Comparison of ENCODE assay signal across 31 mouse cellular contexts in the genomic region with DNA sequence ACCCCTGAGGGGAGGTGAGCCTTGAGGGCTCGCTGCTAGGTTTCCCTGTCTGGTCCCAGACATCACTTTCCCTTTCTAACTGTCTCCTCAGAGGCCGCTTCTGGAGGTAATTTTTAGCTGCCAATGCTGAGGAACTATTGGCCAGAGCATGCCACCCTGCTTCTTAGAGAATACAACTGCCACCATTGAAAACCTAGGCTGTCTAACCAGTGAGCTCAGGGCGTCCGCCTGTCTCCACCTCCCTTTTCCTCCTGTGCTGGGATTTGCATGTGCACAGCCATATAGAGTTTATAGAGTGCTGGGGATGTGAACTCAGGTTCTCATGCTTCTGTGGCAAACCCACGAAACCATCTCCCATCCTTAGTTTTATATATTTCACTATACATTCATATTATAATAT. TPM values are rescaled to one million over a fixed set of nuclear protein-coding genes. Genes with fewer than 3 reads are reported as not detected.
A peak's percentile ranks its signal among the peaks of the same experiment; 100 is the strongest.
DNase-seq lines count a peak whose midpoint lies in the region; ATAC-seq and TF ChIP-seq lines count a peak whose summit lies in the region.
"Had no signal": no experiment of that assay in that cellular context is flagged by ENCODE, and none has a peak within 500 bp of the region (broad histone marks: within the 10 kb centered on the region; RNA-seq: fewer than 3 reads in every experiment).

No protein-coding gene starts in this region.

- H3K4me1 ChIP-seq in thymus, adult 2 months (replicated peaks; ENCODE audit: control insufficient read depth, insufficient read depth, low read length), result peaks cover 40% of the 10 kb centered on the region
- H3K4me1 ChIP-seq in midbrain, embryonic 11.5 days (ENCODE audit: control insufficient read depth, insufficient read depth, low read length), result no peaks in the 10 kb centered on the region
- no peaks in the 10 kb centered on the region for H3K4me1 ChIP-seq in forebrain, embryonic 16.5 days (replicated peaks; ENCODE audit: control insufficient read depth, insufficient read depth, low read length)
- H3K4me1 ChIP-seq: embryonic facial prominence, embryonic 12.5 days; embryonic facial prominence, embryonic 15.5 days; heart, embryonic 10.5 days had no signal

- H3K27ac ChIP-seq in thymus, adult 2 months (ENCODE audit: control insufficient read depth, insufficient read depth, low read length), result peak overlapping the region; percentile 88
- H3K27ac ChIP-seq in midbrain, embryonic 11.5 days (ENCODE audit: low read depth, low read length), result no peak overlapping the region
- no peak overlapping the region for H3K27ac ChIP-seq in forebrain, embryonic 16.5 days (ENCODE audit: low read length)
- H3K27ac ChIP-seq: embryonic facial prominence, embryonic 12.5 days; embryonic facial prominence, embryonic 15.5 days; heart, adult 2 months; heart, embryonic 10.5 days; heart, embryonic 13.5 days; hindbrain, embryonic 14.5 days; hindbrain, postnatal 0 days had no signal

- DNase-seq in adrenal gland, adult 2 months, result peak; percentile 4
- DNase-seq in adrenal gland, adult 8-10 months, result no peak
- DNase-seq in thymus, adult 2 months, result no peak
- no peak for DNase-seq in thymus, postnatal 10 days (ENCODE audit: low spot score in 2 of 2)
- no peak for DNase-seq in midbrain, embryonic 11.5 days (ENCODE audit: low spot score, missing footprints)
- DNase-seq: cerebellum, adult 2 months; cerebellum, adult 9-11 months; cerebellum, postnatal 25 days; gastrocnemius, postnatal 36 days; heart, adult 2 months; heart, postnatal 14 days; heart, postnatal 4 days had no signal

- H3K4me2 ChIP-seq in midbrain, embryonic 11.5 days, result no peak overlapping the region
- no peak overlapping the region for H3K4me2 ChIP-seq in forebrain, embryonic 16.5 days (ENCODE audit: low read length)
- H3K4me2 ChIP-seq: embryonic facial prominence, embryonic 12.5 days; embryonic facial prominence, embryonic 15.5 days; heart, embryonic 13.5 days; hindbrain, embryonic 14.5 days had no signal

- no peaks in the 10 kb centered on the region for H3K36me3 ChIP-seq in thymus, adult 2 months (ENCODE audit: control insufficient read depth, insufficient read depth, low read length)
- no peaks in the 10 kb centered on the region for H3K36me3 ChIP-seq in midbrain, embryonic 11.5 days (ENCODE audit: control insufficient read depth, insufficient read depth, low read length)
- no peaks in the 10 kb centered on the region for H3K36me3 ChIP-seq in forebrain, embryonic 16.5 days (ENCODE audit: control insufficient read depth, insufficient read depth)
- H3K36me3 ChIP-seq: embryonic facial prominence, embryonic 12.5 days; embryonic facial prominence, embryonic 15.5 days; G1E; heart, embryonic 10.5 days; heart, embryonic 13.5 days had no signal

- 42% methylated on average over 5 of the region's 5 CpGs for WGBS in thymus, adult 2 months
- 74% methylated on average over 5 of the region's 5 CpGs for WGBS in midbrain, embryonic 11.5 days
- 69% methylated on average over 5 of the region's 5 CpGs for WGBS in forebrain, embryonic 16.5 days

- H3K4me3 ChIP-seq in thymus, adult 2 months (ENCODE audit: control insufficient read depth, insufficient read depth, low read length), result no peak overlapping the region
- no peak overlapping the region for H3K4me3 ChIP-seq in midbrain, embryonic 11.5 days (ENCODE audit: low read depth, low read length)
- H3K4me3 ChIP-seq in forebrain, embryonic 16.5 days (replicated peaks; ENCODE audit: low read length), result no peak overlapping the region
- H3K4me3 ChIP-seq: embryonic facial prominence, embryonic 12.5 days; embryonic facial prominence, embryonic 15.5 days; heart, adult 2 months; heart, embryonic 10.5 days; heart, embryonic 13.5 days had no signal

- no peaks in the 10 kb centered on the region for H3K9me3 ChIP-seq in midbrain, embryonic 11.5 days (ENCODE audit: control insufficient read depth, low read length)
- no peaks in the 10 kb centered on the region for H3K9me3 ChIP-seq in forebrain, embryonic 16.5 days (ENCODE audit: control insufficient read depth, low read length)
- H3K9me3 ChIP-seq: embryonic facial prominence, embryonic 12.5 days; embryonic facial prominence, embryonic 15.5 days; G1E; heart, embryonic 10.5 days; heart, embryonic 13.5 days had no signal

- H3K27me3 ChIP-seq in thymus, adult 2 months (ENCODE audit: control insufficient read depth, insufficient read depth, low read length), result no peaks in the 10 kb centered on the region
- H3K27me3 ChIP-seq in midbrain, embryonic 11.5 days (ENCODE audit: control insufficient read depth, insufficient read depth, low read length), result no peaks in the 10 kb centered on the region
- H3K27me3 ChIP-seq in forebrain, embryonic 16.5 days (replicated peaks; ENCODE audit: control insufficient read depth, insufficient read depth, low read length), result no peaks in the 10 kb centered on the region
- H3K27me3 ChIP-seq: embryonic facial prominence, embryonic 12.5 days; embryonic facial prominence, embryonic 15.5 days; heart, embryonic 13.5 days had no signal

- no peak for TF ChIP-seq POLR2A in thymus, adult 2 months (IDR thresholded peaks at IDR 0.05; ENCODE audit: control insufficient read depth, extremely low read depth, insufficient read depth, low read length, poor library complexity)

- no peak for TF ChIP-seq CTCF in thymus, adult 2 months (IDR thresholded peaks at IDR 0.05; ENCODE audit: borderline replicate concordance, control insufficient read depth, extremely low read depth, insufficient read depth, low read length, poor library complexity)

- 0 out of 2 replicates have a peak, but pooled peaks have one; percentile 14 for ATAC-seq in neutrophil, adult 5-6 weeks (ENCODE audit: extremely low read depth, insufficient number of reproducible peaks, low FRiP score, poor library complexity, severe bottlenecking)
- ATAC-seq in midbrain, embryonic 11.5 days (ENCODE audit: low FRiP score), result no peak
- no peak for ATAC-seq in forebrain, embryonic 16.5 days
- ATAC-seq: forebrain, embryonic 14.5 days; hindbrain, postnatal 0 days; Patski had no signal

- no peak overlapping the region for H3K9ac ChIP-seq in midbrain, embryonic 11.5 days (ENCODE audit: low read length)
- H3K9ac ChIP-seq in forebrain, embryonic 16.5 days (replicated peaks; ENCODE audit: low read depth, low read length), result no peak overlapping the region
- H3K9ac ChIP-seq: embryonic facial prominence, embryonic 12.5 days; embryonic facial prominence, embryonic 15.5 days; heart, embryonic 13.5 days; hindbrain, embryonic 14.5 days had no signal

RNA-seq across cellular contexts. Expression of a gene that starts 11.2 kb away (rescaled TPM):
- total RNA-seq in adrenal gland, adult 2 months (2021), result under 1 TPM; 0.29 to 0.41 TPM
- 0.07 TPM in 1 of 2 replicates, not detected in the other for polyA plus RNA-seq in adrenal gland, adult 2 months (2012; rRNA removed)
- under 1 TPM; 0.12 to 0.46 (median 0.19) TPM for total RNA-seq in adrenal gland, adult 8-10 months (2022)
- polyA plus RNA-seq in thymus, adult 2 months (2012; rRNA removed), result 19.5 and 19.7 TPM in 2 replicates
- 2.3 and 3.0 TPM in 2 replicates for total RNA-seq in neutrophil, adult 5-6 weeks (2017)
- not detected in 2 replicates for polyA plus RNA-seq in midbrain, embryonic 11.5 days (2014; fragmentation: Nextera tagmentation; extraction: Ambion mirVana)
- polyA plus RNA-seq in forebrain, embryonic 16.5 days (2015; fragmentation: Nextera tagmentation; extraction: Ambion mirVana), result not detected in 2 replicates
- total RNA-seq: common myeloid progenitor, adult 5-6 weeks; granulocyte monocyte progenitor cell, adult 5-6 weeks; heart, postnatal 4 days; hindbrain, postnatal 0 days had no signal
- polyA plus RNA-seq: embryonic facial prominence, embryonic 12.5 days; embryonic facial prominence, embryonic 15.5 days; forebrain, embryonic 11.5 days; forebrain, embryonic 14.5 days; G1E; heart, embryonic 10.5 days; hindbrain, embryonic 11.5 days; hindbrain, embryonic 14.5 days; Patski had no signal

RNA-seq across cellular contexts. Expression of a gene that starts 27.7 kb away (rescaled TPM):
- total RNA-seq in adrenal gland, adult 2 months (2021), result not detected
- polyA plus RNA-seq in adrenal gland, adult 2 months (2012; rRNA removed), result not detected in 2 replicates
- not detected for total RNA-seq in adrenal gland, adult 8-10 months (2022)
- polyA plus RNA-seq in thymus, adult 2 months (2012; rRNA removed), result not detected in 2 replicates
- not detected in 2 replicates for total RNA-seq in neutrophil, adult 5-6 weeks (2017)
- polyA plus RNA-seq in midbrain, embryonic 11.5 days (2014; fragmentation: Nextera tagmentation; extraction: Ambion mirVana), result not detected in 2 replicates
- polyA plus RNA-seq in forebrain, embryonic 16.5 days (2015; fragmentation: Nextera tagmentation; extraction: Ambion mirVana), result not detected in 2 replicates
- total RNA-seq: adrenal gland, adult 18-20 months; adrenal gland, postnatal 25 days; common myeloid progenitor, adult 5-6 weeks; G1E; gastrocnemius, adult 8-10 months; gastrocnemius, postnatal 36 days; granulocyte monocyte progenitor cell, adult 5-6 weeks; heart, adult 2 months; heart, postnatal 14 days; heart, postnatal 4 days; hindbrain, postnatal 0 days had no signal
- polyA plus RNA-seq: cerebellum, adult 2 months; embryonic facial prominence, embryonic 12.5 days; embryonic facial prominence, embryonic 15.5 days; forebrain, embryonic 11.5 days; forebrain, embryonic 14.5 days; G1E; heart, adult 2 months; heart, embryonic 10.5 days; heart, embryonic 13.5 days; heart, embryonic 16.5 days; hindbrain, embryonic 11.5 days; hindbrain, embryonic 14.5 days; hindbrain, postnatal 0 days; Patski had no signal

RNA-seq across cellular contexts. Expression of a gene that starts 49.8 kb away (rescaled TPM):
- total RNA-seq in adrenal gland, adult 2 months (2021), result 100 to 1,000 TPM in 1 of 2 experiments, 10 to 100 TPM in 1; 98.1 to 104 TPM
- polyA plus RNA-seq in adrenal gland, adult 2 months (2012; rRNA removed), result 12.8 and 21.1 TPM in 2 replicates
- 100 to 1,000 TPM in 1 of 4 experiments, 10 to 100 TPM in 3; 82.5 to 121 (median 96.2) TPM for total RNA-seq in adrenal gland, adult 8-10 months (2022)
- 83.6 and 84.8 TPM in 2 replicates for polyA plus RNA-seq in thymus, adult 2 months (2012; rRNA removed)
- 144 and 163 TPM in 2 replicates for total RNA-seq in neutrophil, adult 5-6 weeks (2017)
- 187 and 205 TPM in 2 replicates for polyA plus RNA-seq in midbrain, embryonic 11.5 days (2014; fragmentation: Nextera tagmentation; extraction: Ambion mirVana)
- polyA plus RNA-seq in forebrain, embryonic 16.5 days (2015; fragmentation: Nextera tagmentation; extraction: Ambion mirVana), result 146 and 149 TPM in 2 replicates

RNA-seq across cellular contexts. Expression of a gene that starts 51.3 kb away (rescaled TPM):
- 10 to 100 TPM; 26.8 to 29.9 TPM for total RNA-seq in adrenal gland, adult 2 months (2021)
- 13.0 and 15.4 TPM in 2 replicates for polyA plus RNA-seq in adrenal gland, adult 2 months (2012; rRNA removed)
- 10 to 100 TPM; 15.4 to 21.9 (median 19.2) TPM for total RNA-seq in adrenal gland, adult 8-10 months (2022)
- 86.9 and 99.7 TPM in 2 replicates for polyA plus RNA-seq in thymus, adult 2 months (2012; rRNA removed)
- total RNA-seq in neutrophil, adult 5-6 weeks (2017), result 12.1 and 14.4 TPM in 2 replicates
- polyA plus RNA-seq in midbrain, embryonic 11.5 days (2014; fragmentation: Nextera tagmentation; extraction: Ambion mirVana), result 0.26 and 0.87 TPM in 2 replicates
- 0.39 and 0.80 TPM in 2 replicates for polyA plus RNA-seq in forebrain, embryonic 16.5 days (2015; fragmentation: Nextera tagmentation; extraction: Ambion mirVana)
- polyA plus RNA-seq: G1E had no signal

Comparison
In these comparisons a context has a peak if more than half of its experiments do, and no peak if none do; other contexts are left out.
1. RNA of a gene that starts 11.2 kb away (polyA plus RNA-seq): 19.5 to 19.7 TPM in thymus, adult 2 months; not detected in forebrain, embryonic 16.5 days, 0.07 TPM in adrenal gland, adult 2 months and not detected in midbrain, embryonic 11.5 days; every median in the first group is over 10 times any median in the second.